Mouse (Mus musculus) CH12.LX (cell line): Measurements from ENCODE around the gene Cldn19. TPM values are rescaled to one million over a fixed set of nuclear protein-coding genes. Genes with fewer than 3 reads are reported as not detected.

Experiments used
- DNase-seq: peaks from one replicate; pipeline ENCODE4 v3.0.0-alpha.2; 2013; ENCODE audit errors: extremely low read depth
- H3K27ac ChIP-seq: 2 replicates; pipeline ENCODE4 v1.5.1; 2012; ENCODE audit warnings: low read depth, mild to moderate bottlenecking, control low read depth, moderate library complexity; ENCODE audit not compliant: insufficient read depth
- H3K27me3 ChIP-seq: replicated peaks from 2 replicates; pipeline ENCODE3; 2012; ENCODE audit warnings: inconsistent platforms
- H3K36me3 ChIP-seq, 2 experiments: replicated peaks in 1 of 2; 2 replicates each; pipeline versions ENCODE3 to v1.6.1; 2012; ENCODE audit warnings: inconsistent platforms in 1 of 2, low read length in 1 of 2, mild to moderate bottlenecking in 1 of 2, mixed read lengths in 1 of 2, moderate library complexity in 1 of 2; ENCODE audit not compliant: control insufficient read depth in 1 of 2, insufficient read depth in 1 of 2
- H3K4me1 ChIP-seq, 2 experiments: 2 replicates each; pipeline ENCODE4 v1.6.1; 2012; ENCODE audit warnings: inconsistent platforms in 1 of 2, moderate library complexity in 1 of 2; ENCODE audit not compliant: insufficient read depth in 2 of 2, control insufficient read depth in 1 of 2
- H3K4me2 ChIP-seq: 2 replicates; pipeline ENCODE4 v1.6.1; 2012; ENCODE audit warnings: low read depth, mild to moderate bottlenecking, control low read depth; ENCODE audit not compliant: poor library complexity, insufficient read depth, severe bottlenecking
- H3K4me3 ChIP-seq, 3 experiments: fragments of 150-350 bp in 1 of 3; sonication (generic) in 1 of 3; replicated peaks in 1 of 3; 2 replicates each; pipeline versions ENCODE3 to v1.5.1; 2011 to 2012; ENCODE audit warnings: low read depth in 2 of 3, low read length in 2 of 3, mild to moderate bottlenecking in 2 of 3, moderate library complexity in 2 of 3, control low read depth in 1 of 3, improper control_type of control experiment in 1 of 3, inconsistent platforms in 1 of 3, mixed read lengths in 1 of 3; ENCODE audit not compliant: poor library complexity in 1 of 3
- H3K79me2 ChIP-seq: replicated peaks from 2 replicates; pipeline ENCODE4 v1.6.1; 2012; ENCODE audit warnings: mild to moderate bottlenecking, moderate library complexity; ENCODE audit not compliant: control insufficient read depth, poor library complexity, insufficient read depth, severe bottlenecking; ENCODE audit errors: extremely low read depth
- H3K9ac ChIP-seq: 2 replicates; pipeline ENCODE4 v1.6.1; 2012; ENCODE audit warnings: low read depth, mild to moderate bottlenecking, control low read depth, moderate library complexity; ENCODE audit not compliant: insufficient read depth
- H3K9me3 ChIP-seq: replicated peaks from 2 replicates; pipeline ENCODE3; 2012; ENCODE audit warnings: low read length, inconsistent platforms, mixed read lengths
- BHLHE40 ChIP-seq: IDR thresholded peaks from 2 replicates; pipeline ENCODE4 v1.6.1; 2011; ENCODE audit warnings: mild to moderate bottlenecking, low read depth, low read length, improper control_type of control experiment
- CHD1 ChIP-seq: IDR thresholded peaks from 2 replicates; pipeline ENCODE4 v1.6.1; 2012; ENCODE audit warnings: low read depth, low read length, improper control_type of control experiment, inconsistent platforms
- CTCF ChIP-seq, 2 experiments: IDR thresholded peaks in 1 of 2; conservative IDR thresholded peaks in 1 of 2; 2 replicates each; pipeline ENCODE4 v1.5.1; 2011 to 2012; ENCODE audit warnings: low read depth in 2 of 2, low read length in 2 of 2, improper control_type of control experiment in 1 of 2, inconsistent platforms in 1 of 2, mild to moderate bottlenecking in 1 of 2, moderate library complexity in 1 of 2
- ELF1 ChIP-seq: IDR thresholded peaks from 2 replicates; pipeline ENCODE4 v1.6.1; 2014; ENCODE audit warnings: low read depth, mild to moderate bottlenecking, inconsistent platforms, low read length, improper control_type of control experiment
- EP300 ChIP-seq: IDR thresholded peaks from 2 replicates; pipeline ENCODE4 v1.6.1; 2011; ENCODE audit warnings: low read length, improper control_type of control experiment
- ETS1 ChIP-seq: conservative IDR thresholded peaks from 2 replicates; pipeline ENCODE4 v1.6.1; 2012; ENCODE audit warnings: low read depth, mild to moderate bottlenecking, inconsistent platforms, low read length, improper control_type of control experiment, moderate library complexity
- JUN ChIP-seq: IDR thresholded peaks from 2 replicates; pipeline ENCODE4 v1.6.1; 2011; ENCODE audit warnings: low read depth, mild to moderate bottlenecking, low read length, improper control_type of control experiment, moderate library complexity; ENCODE audit not compliant: insufficient read depth
- KAT2A ChIP-seq: IDR thresholded peaks from 2 replicates; pipeline ENCODE4 v1.6.1; 2012; ENCODE audit warnings: low read length, improper control_type of control experiment, inconsistent platforms; ENCODE audit not compliant: insufficient replicate concordance
- MAFK ChIP-seq: IDR thresholded peaks from 2 replicates; pipeline ENCODE4 v1.6.1; 2011; ENCODE audit warnings: low read length, improper control_type of control experiment; ENCODE audit not compliant: insufficient replicate concordance
- MEF2A ChIP-seq: IDR thresholded peaks from 2 replicates; pipeline ENCODE4 v1.6.1; 2014; ENCODE audit warnings: low read depth, mild to moderate bottlenecking, inconsistent platforms, low read length, improper control_type of control experiment, borderline replicate concordance
- MXI1 ChIP-seq: IDR thresholded peaks from 2 replicates; pipeline ENCODE4 v1.6.1; 2011; ENCODE audit warnings: mild to moderate bottlenecking, low read depth, low read length, improper control_type of control experiment
- NRF1 ChIP-seq: IDR thresholded peaks from 2 replicates; pipeline ENCODE4 v1.6.1; 2014; ENCODE audit warnings: low read depth, mild to moderate bottlenecking, inconsistent platforms, low read length, improper control_type of control experiment, moderate library complexity
- PAX5 ChIP-seq: IDR thresholded peaks from 2 replicates; pipeline ENCODE4 v1.6.1; 2012; ENCODE audit warnings: low read length, inconsistent platforms, mixed read lengths
- POLR2AphosphoS2 ChIP-seq: IDR thresholded peaks from 2 replicates; pipeline ENCODE4 v1.6.1; 2011; ENCODE audit warnings: low read depth, low read length, improper control_type of control experiment
- SIN3A ChIP-seq: IDR thresholded peaks from 2 replicates; pipeline ENCODE4 v1.6.1; 2012; ENCODE audit warnings: low read length, improper control_type of control experiment, inconsistent platforms
- TCF12 ChIP-seq: IDR thresholded peaks from 2 replicates; pipeline ENCODE4 v1.6.1; 2014; ENCODE audit warnings: low read depth, mild to moderate bottlenecking, inconsistent platforms, low read length, improper control_type of control experiment
- UBTF ChIP-seq: IDR thresholded peaks from 2 replicates; pipeline ENCODE4 v1.6.1; 2012; ENCODE audit warnings: low read depth, mild to moderate bottlenecking, inconsistent platforms, low read length, improper control_type of control experiment, moderate library complexity
- dilution Hi-C: fragments of 300-500 bp; cut with MboI; formaldehyde crosslinking; loops from 2 replicates; pipeline ENCODE4 v1.14.3; 2020; ENCODE audit warnings: low sequenced_read_pairs; ENCODE audit not compliant: extremely low pct_unique_long_range_greater_than_20kb, extremely low pct_ligation_motif_present
- in situ Hi-C: fragments of 300-500 bp; cut with MboI; formaldehyde crosslinking; loops from 3 replicates; pipeline ENCODE4 v1.14.3; 2019; ENCODE audit warnings: low sequenced_read_pairs, low pct_ligation_motif_present, low pct_unique_long_range_greater_than_20kb, mixed read lengths
- polyA plus RNA-seq: library from polyadenylated mRNA; unstranded; fragments of >175 nt; gene quantifications from 2 replicates; pipeline ENCODE4 v1.2.1, GENCODE M21; 2012; ENCODE audit warnings: low read depth; ENCODE audit not compliant: insufficient read length
- total RNA-seq, 2 experiments: library from RNA; depleted of rRNA; stranded (reverse); fragments of 300-350 nt in 1 of 2; fragments of >200 nt in 1 of 2; gene quantifications; 2 replicates each; pipeline ENCODE4 v1.2.3; 2012 to 2014

The Cldn19 gene
- total and polyA plus RNA-seq, 3 experiments: 0.09 TPM; not detected in 2

DNA sequence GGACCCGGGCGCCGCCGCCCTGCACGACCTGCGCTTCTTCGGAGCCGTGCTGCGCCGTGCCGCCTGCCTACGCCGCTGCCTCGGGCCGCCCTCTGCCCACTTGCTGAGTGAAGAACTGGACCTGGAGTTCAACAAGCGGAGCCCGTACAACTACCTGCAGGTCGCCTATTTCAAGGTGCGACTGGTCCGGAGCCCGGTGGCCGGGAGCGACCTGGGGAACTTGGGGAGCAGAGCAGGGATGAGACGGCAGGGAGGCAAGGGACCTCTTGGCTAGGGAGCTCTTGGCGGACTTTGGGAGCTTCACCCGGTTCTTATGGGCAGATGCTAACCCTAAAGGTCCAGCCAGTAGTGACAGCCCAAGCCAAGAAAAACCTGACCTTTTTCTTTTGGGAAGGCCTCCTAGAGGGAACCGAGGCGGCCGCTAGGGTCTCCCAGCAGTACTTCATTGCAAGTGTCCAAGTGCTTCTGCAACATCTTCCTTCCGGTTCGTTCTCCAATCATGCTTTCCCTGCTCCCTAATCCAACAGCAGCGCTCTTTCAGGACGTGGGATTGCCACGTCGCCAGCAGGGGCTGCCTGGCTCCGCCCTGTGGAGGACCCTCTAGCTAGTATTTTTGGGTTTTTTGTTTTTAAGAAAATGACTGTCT lies 21.8 kb upstream of the Cldn19 start:
- H3K36me3 ChIP-seq: peaks cover 0 to 33% of the 10 kb centered on the region in 2 experiments
- H3K9me3 ChIP-seq: no peaks in the 10 kb centered on the region
- no peaks in the 10 kb centered on the region for H3K79me2 ChIP-seq
- DNase-seq: peak; percentile 27
- in situ Hi-C loops: no loop called here
- H3K9ac ChIP-seq: peak overlapping the region; percentile 52
- no peak overlapping the region for H3K27ac ChIP-seq
- H3K4me1 ChIP-seq: peaks cover 6 to 46% of the 10 kb centered on the region in 2 experiments
- TF ChIP-seq JUN (no peak), ELF1 (peak; percentile 17; the same call in 1 of the 2 replicates), EP300 (0 out of 2 replicates have a peak, but pooled peaks have one; percentile 8), TCF12 (no peak), CTCF (conservative IDR thresholded peaks at IDR 0.05 in 1 of 2, IDR thresholded peaks at IDR 0.05 in 1 of 2; ENCODE audit: low read depth in 2 of 2, low read length in 2 of 2) (no peak), PAX5 (no peak)
- no peaks in the 10 kb centered on the region for H3K27me3 ChIP-seq
- peak overlapping the region; percentile 54 for H3K4me2 ChIP-seq
- peak overlapping the region; percentile 74 to 92 (median 83) for H3K4me3 ChIP-seq
- dilution Hi-C loops: no loop called here

DNA sequence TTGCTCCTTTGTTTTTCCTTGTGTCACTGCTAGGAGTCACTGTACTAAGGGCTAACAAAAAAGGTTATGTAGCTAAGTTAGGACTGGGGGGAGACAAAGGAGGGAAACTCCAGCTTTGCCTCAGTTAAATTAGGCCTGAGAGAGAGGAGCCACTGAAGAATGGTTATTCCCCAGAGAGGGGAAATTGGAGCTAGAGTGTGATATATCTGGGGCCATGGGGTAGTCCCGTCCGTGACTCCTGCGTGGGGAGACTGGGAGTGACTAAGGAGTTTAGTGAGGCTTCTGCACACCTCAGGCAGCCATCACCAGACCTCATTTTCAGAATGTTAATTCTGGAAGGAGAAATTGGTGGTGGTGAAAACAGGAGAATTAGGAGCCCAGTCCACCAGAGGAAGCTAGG lies 20.9 kb upstream of the Cldn19 start:
- H3K4me2 ChIP-seq: peak overlapping the region; percentile 54
- peak overlapping the region in 2 of 3 experiments; percentile 74 to 92 for H3K4me3 ChIP-seq
- H3K79me2 ChIP-seq: no peaks in the 10 kb centered on the region
- H3K9me3 ChIP-seq: no peaks in the 10 kb centered on the region
- H3K27ac ChIP-seq: no peak overlapping the region
- H3K4me1 ChIP-seq: peaks cover 6 to 55% of the 10 kb centered on the region in 2 experiments
- dilution Hi-C loops (no loop called here), in situ Hi-C loops (no loop called here)
- peaks cover 0 to 38% of the 10 kb centered on the region in 2 experiments for H3K36me3 ChIP-seq
- DNase-seq: peak; percentile 62
- TF ChIP-seq KAT2A (no peak), ETS1 (peak; percentile 27; the same call in 1 of the 2 replicates), MEF2A (peak; percentile 34; the same call in 1 of the 2 replicates), BHLHE40 (peak; percentile 76)
- H3K9ac ChIP-seq: no peak overlapping the region
- H3K27me3 ChIP-seq: no peaks in the 10 kb centered on the region

DNA sequence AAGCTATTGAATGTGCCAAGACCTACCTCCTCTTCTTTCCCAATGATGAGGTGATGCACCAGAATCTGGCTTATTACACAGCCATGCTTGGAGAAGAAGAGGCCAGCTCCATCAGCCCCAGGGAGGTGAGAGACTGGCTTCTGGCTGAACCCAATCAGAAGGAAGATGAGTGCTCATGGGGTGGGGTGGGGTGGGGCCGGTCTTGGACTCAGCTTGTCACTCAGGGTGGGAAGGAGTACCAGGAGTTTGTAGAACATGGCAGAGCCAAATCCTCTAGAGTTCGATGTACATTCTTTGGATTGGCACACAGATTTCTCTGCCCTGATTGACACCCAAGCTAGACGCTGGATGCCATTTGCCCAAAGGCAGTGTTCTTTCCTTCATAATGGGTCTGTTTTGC lies 16.6 kb upstream of the Cldn19 start:
- in situ Hi-C loops: no loop called here
- peaks cover 17 to 67% of the 10 kb centered on the region in 2 experiments for H3K36me3 ChIP-seq
- peaks cover 6 to 51% of the 10 kb centered on the region in 2 experiments for H3K4me1 ChIP-seq
- no peak overlapping the region for H3K27ac ChIP-seq
- no peak for TF ChIP-seq UBTF
- TF ChIP-seq MXI1: no peak
- no peak for TF ChIP-seq CHD1
- TF ChIP-seq MEF2A: no peak
- no peak for TF ChIP-seq SIN3A
- TF ChIP-seq MAFK: no peak
- no peak for TF ChIP-seq NRF1
- no peak for TF ChIP-seq POLR2AphosphoS2
- TF ChIP-seq, all 38 proteins: peak for 0
- Histone ChIP-seq H3K4me2 (peak overlapping the region; percentile 23; the same call in 1 of the 2 replicates), H3K9ac (no peak overlapping the region), H3K27me3 (no peaks in the 10 kb centered on the region), H3K9me3 (no peaks in the 10 kb centered on the region), H3K79me2 (no peaks in the 10 kb centered on the region), H3K4me3 (no peak overlapping the region)
- dilution Hi-C loops: no loop called here
- no peak for DNase-seq
